Mouse (Mus musculus) erythroblast, embryonic 14.5 days (primary cell): Measurements from ENCODE around the gene H2al1d.

Source experiments
- GATA1 ChIP-seq: IDR thresholded peaks from 2 replicates; pipeline ENCODE4 v1.6.1; 2012; ENCODE audit warnings: low read length, inconsistent platforms, mixed read lengths
- TAL1 ChIP-seq: IDR thresholded peaks from 3 replicates; pipeline ENCODE4 v1.6.1; 2012; ENCODE audit warnings: low read length, inconsistent platforms, mixed read lengths

- no peak for TF ChIP-seq GATA1
- TF ChIP-seq TAL1: no peak
Observed at GRCm38 (mm10) chrX:11273190-11273589, 35.4 kb upstream of the H2al1d start.
